ENCODE assay signal across 8 mouse cellular contexts in genomic region chr5:147429535-147430305, GRCm38 (mm10). TPM values are rescaled to one million over a fixed set of nuclear protein-coding genes. Genes with fewer than 3 reads are reported as not detected.
DNase-seq lines count a peak whose midpoint lies in the region; ATAC-seq and TF ChIP-seq lines count a peak whose summit lies in the region.

Gene Pan3 (plus strand): TSS chr5:147430161.

- WGBS in bone marrow, adult 2 months, result under 1% methylated on average over 51 of the region's 51 CpGs
- WGBS in embryonic facial prominence, embryonic 15.5 days, result under 1% methylated on average over 51 of the region's 51 CpGs
- under 1% methylated on average over 46 of the region's 51 CpGs for WGBS in kidney, embryonic 14.5 days
- under 1% methylated on average over 44 of the region's 51 CpGs for WGBS in limb, embryonic 15.5 days

- H3K9me3 ChIP-seq in embryonic facial prominence, embryonic 15.5 days (replicated peaks), result no peaks in the 10 kb centered on the region
- H3K9me3 ChIP-seq in kidney, embryonic 14.5 days (ENCODE audit: control insufficient read depth, low read length), result no peaks in the 10 kb centered on the region
- no peaks in the 10 kb centered on the region for H3K9me3 ChIP-seq in limb, embryonic 15.5 days

- H3K9ac ChIP-seq in embryonic facial prominence, embryonic 15.5 days, result peak within 1 kb of the TSS; percentile 98
- H3K9ac ChIP-seq in kidney, embryonic 14.5 days (ENCODE audit: low read depth, low read length), result peak within 1 kb of the TSS; percentile 85
- H3K9ac ChIP-seq in limb, embryonic 15.5 days, result peak within 1 kb of the TSS; percentile 97

- peaks cover 14% of the 10 kb centered on the region for H3K4me1 ChIP-seq in bone marrow, adult 2 months (ENCODE audit: control insufficient read depth, insufficient read depth, low read length)
- H3K4me1 ChIP-seq in embryonic facial prominence, embryonic 15.5 days, result peaks cover 23% of the 10 kb centered on the region
- H3K4me1 ChIP-seq in kidney, embryonic 14.5 days (ENCODE audit: control insufficient read depth, insufficient read depth, low read length), result peaks cover 19% of the 10 kb centered on the region
- H3K4me1 ChIP-seq in limb, embryonic 15.5 days, result peaks cover 29% of the 10 kb centered on the region

- H3K4me2 ChIP-seq in embryonic facial prominence, embryonic 15.5 days (replicated peaks), result peak within 1 kb of the TSS; percentile 62
- H3K4me2 ChIP-seq in kidney, embryonic 14.5 days (replicated peaks; ENCODE audit: low read depth, low read length), result peak within 1 kb of the TSS; percentile 76
- H3K4me2 ChIP-seq in limb, embryonic 15.5 days, result peak within 1 kb of the TSS; percentile 65

- TF ChIP-seq CTCF in bone marrow, adult 2 months (IDR thresholded peaks at IDR 0.05; ENCODE audit: control insufficient read depth, insufficient read depth, low read length), result no peak

- peak; percentile 95 for DNase-seq in 416B (ENCODE audit: low read depth)
- DNase-seq in heart, adult 9 months (ENCODE audit: low spot score in 2 of 2), result peak; percentile 96
- peak; percentile 86 to 91 for DNase-seq in monocyte, adult 2 months (ENCODE audit: low read depth in 1 of 2, low spot score in 2 of 2)
- peak; percentile 93 to 97 for DNase-seq in spleen, postnatal 36 days (ENCODE audit: low spot score in 2 of 2)

- H3K27me3 ChIP-seq in embryonic facial prominence, embryonic 15.5 days, result no peaks in the 10 kb centered on the region
- no peaks in the 10 kb centered on the region for H3K27me3 ChIP-seq in kidney, embryonic 14.5 days (ENCODE audit: control insufficient read depth, insufficient read depth, low read length)
- H3K27me3 ChIP-seq in limb, embryonic 15.5 days, result no peaks in the 10 kb centered on the region

- H3K4me3 ChIP-seq in bone marrow, adult 2 months (replicated peaks; ENCODE audit: control insufficient read depth, low read depth, low read length), result peak within 1 kb of the TSS; percentile 80
- peak within 1 kb of the TSS; percentile 97 for H3K4me3 ChIP-seq in embryonic facial prominence, embryonic 15.5 days (replicated peaks)
- peak within 1 kb of the TSS; percentile 99 for H3K4me3 ChIP-seq in kidney, embryonic 14.5 days (ENCODE audit: low read length)
- peak within 1 kb of the TSS; percentile 99 for H3K4me3 ChIP-seq in limb, embryonic 15.5 days

- peak within 1 kb of the TSS; percentile 100 for H3K27ac ChIP-seq in bone marrow, adult 2 months (ENCODE audit: control insufficient read depth, insufficient read depth, low read depth, low read length, poor library complexity)
- peak within 1 kb of the TSS; percentile 99 for H3K27ac ChIP-seq in embryonic facial prominence, embryonic 15.5 days (replicated peaks)
- peak within 1 kb of the TSS; percentile 94 for H3K27ac ChIP-seq in kidney, embryonic 14.5 days (ENCODE audit: low read depth, low read length)
- peak within 1 kb of the TSS; percentile 98 for H3K27ac ChIP-seq in limb, embryonic 15.5 days

- peak; percentile 89 for ATAC-seq in embryonic facial prominence, embryonic 15.5 days (ENCODE audit: insufficient number of reproducible peaks, low FRiP score, low TSS enrichment, low read depth)
- ATAC-seq in kidney, embryonic 14.5 days (ENCODE audit: low FRiP score, low TSS enrichment), result peak; percentile 92
- peak; percentile 87 for ATAC-seq in limb, embryonic 15.5 days (ENCODE audit: insufficient number of reproducible peaks, low FRiP score, low TSS enrichment, low read depth)

- peaks cover 3% of the 10 kb centered on the region; the same call in 1 of the 2 replicates for H3K36me3 ChIP-seq in embryonic facial prominence, embryonic 15.5 days
- peaks cover 3% of the 10 kb centered on the region for H3K36me3 ChIP-seq in kidney, embryonic 14.5 days (ENCODE audit: control insufficient read depth, insufficient read depth, low read length)
- peaks cover 8% of the 10 kb centered on the region; the same call in 1 of the 2 replicates for H3K36me3 ChIP-seq in limb, embryonic 15.5 days

- TF ChIP-seq POLR2A in bone marrow, adult 2 months (IDR thresholded peaks at IDR 0.05; ENCODE audit: borderline replicate concordance, control insufficient read depth, low read depth, low read length), result peak; percentile 98

RNA-seq across cellular contexts. Expression of gene Pan3, which starts in this region (rescaled TPM):
- 89.2 and 180 TPM in 2 replicates for polyA plus RNA-seq in bone marrow, adult 2 months (2011; ENCODE audit: insufficient read depth, insufficient read length, low replicate concordance, missing spikeins)
- 75.8 and 78.9 TPM in 2 replicates for polyA plus RNA-seq in embryonic facial prominence, embryonic 15.5 days (2015; fragmentation: Nextera tagmentation; extraction: Ambion mirVana)
- 88.9 and 102 TPM in 2 replicates for polyA plus RNA-seq in kidney, embryonic 14.5 days (2014; fragmentation: Nextera tagmentation; extraction: Ambion mirVana)
- 60.0 and 70.8 TPM in 2 replicates for polyA plus RNA-seq in limb, embryonic 15.5 days (2015; fragmentation: Nextera tagmentation; extraction: Ambion mirVana)

Comparison
In these comparisons a context has a peak if more than half of its experiments do, and no peak if none do; other contexts are left out.
1. Peak in every context shown above with its lines: DNase-seq, ATAC-seq, H3K4me3 ChIP-seq and H3K27ac ChIP-seq.